Mouse (Mus musculus) forebrain, embryonic 11.5 days (tissue): ENCODE results near the gene Itpr1. TPM values are rescaled to one million over a fixed set of nuclear protein-coding genes. Genes with fewer than 3 reads are reported as not detected.
"Not testable (repeated sequence)": the region's sequence is repeated elsewhere in the genome, so short reads cannot be mapped to it uniquely, and the experiment has no call there.

Source experiments
- ATAC-seq: fragments of 200-750 bp; cut with Nextera tagmentation; replicated peaks from 2 replicates; pipeline ENCODE4 v1.8.0; 2017; ENCODE audit warnings: moderate TSS enrichment; ENCODE audit not compliant: low FRiP score
- DNase-seq: peaks from one replicate; pipeline ENCODE4 v3.0.0-alpha.2; 2017; ENCODE audit warnings: low spot score
- H3K27ac ChIP-seq: fragments of 300-500 bp; sonication (generic); 2 replicates; pipeline ENCODE4 v1.5.1; 2014; ENCODE audit warnings: low read depth, low read length
- H3K27me3 ChIP-seq: fragments of 300-500 bp; sonication (generic); 2 replicates; pipeline ENCODE4 v1.6.1; 2014; ENCODE audit warnings: mild to moderate bottlenecking, low read length, mixed read lengths; ENCODE audit not compliant: control insufficient read depth, insufficient read depth
- H3K36me3 ChIP-seq: fragments of 300-500 bp; sonication (generic); 2 replicates; pipeline ENCODE4 v1.6.1; 2014; ENCODE audit warnings: mild to moderate bottlenecking, low read length, moderate library complexity, mixed read lengths; ENCODE audit not compliant: control insufficient read depth, insufficient read depth
- H3K4me1 ChIP-seq: fragments of 300-500 bp; sonication (generic); replicated peaks from 2 replicates; pipeline ENCODE4 v1.6.1; 2014; ENCODE audit warnings: low read length, mixed read lengths; ENCODE audit not compliant: control insufficient read depth, insufficient read depth
- H3K4me2 ChIP-seq: fragments of 300-500 bp; sonication (generic); 2 replicates; pipeline ENCODE4 v1.6.1; 2014; ENCODE audit warnings: low read depth, mild to moderate bottlenecking, low read length, moderate library complexity, mixed read lengths; ENCODE audit not compliant: severe bottlenecking
- H3K4me3 ChIP-seq: fragments of 300-500 bp; sonication (generic); 2 replicates; pipeline ENCODE4 v1.5.1; 2014; ENCODE audit warnings: low read depth, low read length
- H3K9ac ChIP-seq: fragments of 300-500 bp; sonication (generic); 2 replicates; pipeline ENCODE4 v1.6.1; 2014; ENCODE audit warnings: low read length
- H3K9me3 ChIP-seq: fragments of 300-500 bp; sonication (generic); 2 replicates; pipeline ENCODE4 v1.6.1; 2016; ENCODE audit warnings: low read length, mixed read lengths; ENCODE audit not compliant: control insufficient read depth
- WGBS: fragments of 180-500 bp; shearing (Covaris S2); extraction: QIAGEN DNeasy Blood & Tissue Kit; methylation state at CpG from one replicate; pipeline ENCODE4 v1.1.7; 2014; 5-methylcytosine and 5-hydroxymethylcytosine counted together
- polyA plus RNA-seq: library from polyadenylated mRNA; unstranded; fragments of >200 nt; fragmentation: Nextera tagmentation; extraction: Ambion mirVana; gene quantifications from 2 replicates; pipeline ENCODE4 v1.2.1, GENCODE M21; 2014

Gene Itpr1
- polyA plus RNA-seq, 1 experiment from 2014 or later: 8.1 TPM

- H3K27me3 ChIP-seq: no peaks in the 10 kb centered on the region
- no peaks in the 10 kb centered on the region for H3K4me1 ChIP-seq
- no peak overlapping the region for H3K27ac ChIP-seq
- H3K9ac ChIP-seq: no peak overlapping the region
- H3K9me3 ChIP-seq: no peaks in the 10 kb centered on the region
- no peak for ATAC-seq
- 94% methylated on average over 4 of the region's 4 CpGs for WGBS
- no peaks in the 10 kb centered on the region for H3K36me3 ChIP-seq
- no peak overlapping the region for H3K4me3 ChIP-seq
- no peak overlapping the region for H3K4me2 ChIP-seq
- no peak for DNase-seq
Measured at GRCm38 (mm10) chr6:108557576-108558322, 344.9 kb downstream of the Itpr1 start.

GRCm38 (mm10) chr6:108559226-108559625 lies 346.3 kb downstream of the Itpr1 start:
- 85% methylated on average over 4 of the region's 4 CpGs for WGBS
- H3K27me3 ChIP-seq, H3K27ac ChIP-seq, H3K9me3 ChIP-seq, ATAC-seq, DNase-seq, H3K4me1 ChIP-seq, H3K4me3 ChIP-seq, H3K9ac ChIP-seq, H3K36me3 ChIP-seq, H3K4me2 ChIP-seq: not testable (repeated sequence)

GRCm38 (mm10) chr6:108562971-108563370 lies 350.1 kb downstream of the Itpr1 start:
- ATAC-seq: no peak
- H3K27me3 ChIP-seq: no peaks in the 10 kb centered on the region
- no peaks in the 10 kb centered on the region for H3K4me1 ChIP-seq
- WGBS: 93% methylated on average over 2 of the region's 2 CpGs
- no peak overlapping the region for H3K4me3 ChIP-seq
- no peaks in the 10 kb centered on the region for H3K36me3 ChIP-seq
- H3K4me2 ChIP-seq: no peak overlapping the region
- no peak for DNase-seq
- H3K9me3 ChIP-seq: no peaks in the 10 kb centered on the region
- no peak overlapping the region for H3K27ac ChIP-seq
- H3K9ac ChIP-seq: no peak overlapping the region

GRCm38 (mm10) chr6:108565447-108565846 lies 352.6 kb downstream of the Itpr1 start:
- DNase-seq, H3K27ac ChIP-seq, H3K9ac ChIP-seq, H3K27me3 ChIP-seq, H3K4me2 ChIP-seq, H3K36me3 ChIP-seq, H3K4me1 ChIP-seq, H3K9me3 ChIP-seq, ATAC-seq, H3K4me3 ChIP-seq: not testable (repeated sequence)
- 82% methylated on average over 18 of the region's 18 CpGs for WGBS

- no peak overlapping the region for H3K4me2 ChIP-seq
- H3K27me3 ChIP-seq: no peaks in the 10 kb centered on the region
- H3K27ac ChIP-seq: no peak overlapping the region
- H3K4me3 ChIP-seq: no peak overlapping the region
- DNase-seq: no peak
- H3K9me3 ChIP-seq: no peaks in the 10 kb centered on the region
- 0 out of 2 replicates have a peak, but pooled peaks cover 4% of the 10 kb centered on the region for H3K4me1 ChIP-seq
- H3K36me3 ChIP-seq: no peaks in the 10 kb centered on the region
- H3K9ac ChIP-seq: no peak overlapping the region
- no peak for ATAC-seq
Measured at GRCm38 (mm10) chr6:108566549-108566948, 353.7 kb downstream of the Itpr1 start.

- no peak overlapping the region for H3K9ac ChIP-seq
- no peaks in the 10 kb centered on the region for H3K36me3 ChIP-seq
- no peak for DNase-seq
- H3K4me3 ChIP-seq: no peak overlapping the region
- 74% methylated on average over 7 of the region's 7 CpGs for WGBS
- H3K4me2 ChIP-seq: no peak overlapping the region
- ATAC-seq: no peak
- no peaks in the 10 kb centered on the region for H3K27me3 ChIP-seq
- 0 out of 2 replicates have a peak, but pooled peaks cover 4% of the 10 kb centered on the region for H3K4me1 ChIP-seq
- H3K9me3 ChIP-seq: no peaks in the 10 kb centered on the region
- H3K27ac ChIP-seq: no peak overlapping the region
Measured at GRCm38 (mm10) chr6:108569460-108570187, 356.7 kb downstream of the Itpr1 start.

- ATAC-seq: peak; percentile 37; the same call in 1 of the 2 replicates
Measured at GRCm38 (mm10) chr6:108570351-108571041, 357.6 kb downstream of the Itpr1 start.

GRCm38 (mm10) chr6:108571042-108571590 lies 358.2 kb downstream of the Itpr1 start:
- no peaks in the 10 kb centered on the region for H3K9me3 ChIP-seq
- H3K27ac ChIP-seq: no peak overlapping the region
- peak overlapping the region; percentile 72 for H3K4me2 ChIP-seq
- peak; percentile 91 for ATAC-seq
- no peaks in the 10 kb centered on the region for H3K36me3 ChIP-seq
- H3K9ac ChIP-seq: peak overlapping the region; percentile 48
- peak overlapping the region; percentile 37 for H3K4me3 ChIP-seq
- no peaks in the 10 kb centered on the region for H3K27me3 ChIP-seq
- DNase-seq: peak; percentile 84
- 0 out of 2 replicates have a peak, but pooled peaks cover 4% of the 10 kb centered on the region for H3K4me1 ChIP-seq
- WGBS: 4% methylated on average over 21 of the region's 21 CpGs

More at GRCm38 (mm10) chr6:108570351-108571041, 357.6 kb downstream of the Itpr1 start:
- H3K9me3 ChIP-seq: no peaks in the 10 kb centered on the region
- WGBS: 38% methylated on average over 11 of the region's 11 CpGs
- no peaks in the 10 kb centered on the region for H3K36me3 ChIP-seq
- no peaks in the 10 kb centered on the region for H3K27me3 ChIP-seq
- H3K27ac ChIP-seq: no peak overlapping the region
- H3K4me3 ChIP-seq: peak overlapping the region; percentile 37
- peak overlapping the region; percentile 48 for H3K9ac ChIP-seq
- H3K4me1 ChIP-seq: 0 out of 2 replicates have a peak, but pooled peaks cover 4% of the 10 kb centered on the region
- H3K4me2 ChIP-seq: peak overlapping the region; percentile 72
- DNase-seq: no peak
